Mouse (Mus musculus) gastrocnemius, postnatal 25 days (tissue): ENCODE data around the gene Skil. TPM values are rescaled to one million over a fixed set of nuclear protein-coding genes. Genes with fewer than 3 reads are reported as not detected.

Experiments
- DNase-seq: peaks from one replicate; pipeline ENCODE4 v3.0.0; 2022
- long read RNA-seq, 2 experiments: library from polyadenylated mRNA; stranded (forward); transcript quantifications; one replicate each; pipeline ENCODE4 v2.0.0; 2021
- total RNA-seq, 2 experiments: library from RNA; stranded (reverse); gene quantifications; 1 replicate in 1 of 2; 2 replicates in 1 of 2; pipeline ENCODE4 v1.2.3; 2021

The Skil gene
- total RNA-seq = 10 to 100 TPM; 11.4 to 11.8 TPM
- long read RNA-seq, experiment 1, full-length matches to known transcripts = 1 of 1 reads
- long read RNA-seq, experiment 1, partial matches to known transcripts = 0 of 1 reads
- long read RNA-seq, experiment 1, other reads (novel, unspliced or antisense) = 0 of 1 reads
- long read RNA-seq, experiment 2, full-length matches to known transcripts = 1 of 2 reads
- long read RNA-seq, experiment 2, partial matches to known transcripts = 0 of 2 reads
- long read RNA-seq, experiment 2, other reads (novel, unspliced or antisense) = 1 of 2 reads

DNA sequence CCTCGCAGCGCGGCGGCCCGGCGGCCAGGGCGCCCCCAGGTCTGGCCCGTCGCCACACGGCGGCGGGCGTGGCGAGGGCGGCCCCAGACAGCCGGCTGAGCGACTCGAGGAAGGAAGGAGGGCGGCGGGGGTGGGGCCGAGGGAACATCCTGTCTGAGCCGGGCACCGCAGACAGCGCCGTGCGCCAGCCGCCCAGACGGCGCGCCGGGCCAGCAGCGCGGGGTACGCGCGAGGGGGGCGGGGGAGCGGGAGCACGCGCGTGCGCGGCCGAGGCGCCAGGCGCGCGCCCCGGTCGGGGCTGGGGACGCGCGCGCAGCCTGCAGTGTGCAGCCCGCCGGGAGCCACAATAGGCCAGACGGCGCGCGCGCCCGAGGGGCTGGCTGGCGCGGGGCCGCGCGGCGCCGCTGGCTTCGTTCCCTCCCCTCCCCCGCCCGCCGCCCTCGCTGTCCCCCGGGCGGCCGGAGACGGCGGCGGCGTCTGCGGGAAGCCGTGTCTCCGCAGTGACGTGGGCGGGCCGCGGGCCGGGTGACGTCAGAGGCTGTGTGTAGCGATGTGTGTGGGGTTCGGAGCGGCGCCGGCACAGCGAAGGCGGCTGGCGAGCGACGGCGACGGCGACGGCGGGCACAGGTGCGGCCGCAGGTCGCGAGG is at the start of gene Skil:
TSS of gene Skil (plus strand) at position 528 of the 648 bp plus-strand sequence.
- DNase-seq = peak; percentile 96

DNA sequence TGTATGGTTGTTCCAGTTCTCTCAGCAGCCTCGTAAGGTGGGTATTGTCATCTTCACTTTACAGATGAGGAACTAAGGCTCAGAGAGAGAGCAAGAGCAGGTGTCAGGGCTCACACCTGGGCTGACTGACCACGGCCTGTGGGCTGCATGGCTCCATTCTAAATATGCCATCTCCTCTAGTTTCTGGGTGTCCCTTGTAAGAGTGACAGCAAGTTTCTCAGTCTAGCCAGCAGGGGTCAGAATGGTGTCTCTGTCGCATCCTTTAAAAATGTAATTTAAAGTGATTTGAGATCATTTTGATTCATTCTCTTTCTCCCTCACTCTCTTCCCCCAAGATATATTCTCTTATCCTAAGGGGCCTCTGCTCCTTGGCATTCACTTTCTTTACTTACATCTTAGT is 47.6 kb upstream of the Skil start:
- DNase-seq = no peak

DNA sequence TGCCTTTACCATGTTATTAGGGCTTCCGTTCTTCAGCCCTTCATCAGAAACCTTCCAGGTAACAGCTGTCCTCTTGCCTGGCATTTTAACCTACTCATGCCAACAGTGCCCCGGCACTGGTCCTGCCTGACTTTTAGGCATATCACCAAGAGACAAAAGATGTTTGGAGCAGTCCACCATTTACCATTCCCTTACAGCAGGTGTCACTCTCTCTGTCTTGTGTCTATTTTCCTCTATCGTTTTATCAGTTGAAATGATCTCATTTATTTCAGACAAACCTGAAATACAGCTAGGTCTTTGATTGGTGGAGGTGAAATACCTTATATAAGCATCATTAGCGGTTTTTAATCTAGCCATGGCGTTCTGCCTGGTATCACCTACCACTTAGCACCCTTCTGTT is 45.8 kb upstream of the Skil start:
- DNase-seq = no peak

DNA sequence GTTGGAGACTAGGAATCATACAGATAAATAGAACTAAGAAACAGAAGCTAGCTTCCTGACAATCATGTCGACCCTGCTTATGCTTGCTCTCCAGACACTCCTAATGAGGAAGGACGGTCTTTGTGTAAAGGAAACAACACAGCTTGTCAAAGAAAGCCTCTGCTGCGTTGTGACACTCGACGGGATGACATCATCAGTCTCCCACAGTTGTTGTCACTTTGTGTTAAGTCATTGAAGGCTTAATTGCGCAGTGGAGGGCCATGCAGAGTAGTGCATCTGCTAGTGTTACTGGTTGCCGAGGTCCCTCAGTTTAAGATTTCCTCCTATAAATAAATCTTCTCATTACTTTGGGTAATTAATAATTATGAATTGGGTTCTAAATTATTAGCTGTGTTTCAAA is 44.5 kb upstream of the Skil start:
- no peak for DNase-seq

DNA sequence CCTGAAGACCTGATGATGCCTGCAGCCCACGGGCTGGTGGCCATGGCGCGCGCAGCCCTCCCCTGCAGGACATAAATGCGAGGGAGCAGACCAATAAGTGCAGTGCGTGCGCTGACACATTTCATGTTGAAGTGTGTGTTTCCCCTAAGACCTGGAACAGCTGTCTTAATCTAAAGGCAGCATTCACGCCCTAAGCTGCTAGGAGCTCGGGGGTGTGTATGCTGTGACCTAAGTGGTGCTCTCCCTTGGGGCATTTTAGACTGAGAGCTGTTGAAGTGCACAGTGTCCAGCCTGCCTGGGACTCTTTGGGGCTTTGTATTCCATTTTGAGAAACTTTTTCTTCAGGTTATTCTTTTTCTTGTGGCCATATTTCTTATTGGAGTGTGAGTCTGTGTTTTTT is 43.1 kb upstream of the Skil start:
- no peak for DNase-seq

DNA sequence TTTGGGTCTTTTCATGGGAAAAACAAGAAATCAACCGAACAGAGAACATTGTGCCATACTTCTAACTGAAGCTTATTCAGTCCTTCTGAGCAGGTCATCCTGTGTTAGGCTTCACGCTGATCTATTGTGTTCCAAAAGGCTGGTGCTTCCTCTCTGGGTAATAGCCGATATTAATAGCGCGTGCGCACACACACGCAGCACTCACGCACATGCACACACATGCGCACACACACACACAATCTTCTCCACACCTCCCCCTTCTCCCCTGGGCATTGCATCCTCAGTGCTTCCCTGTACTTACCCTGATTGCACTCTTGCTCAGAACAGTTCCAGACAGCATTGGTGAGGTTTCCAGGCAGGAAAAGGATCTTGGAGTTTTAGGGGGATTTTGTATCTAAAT is 41.7 kb upstream of the Skil start:
- DNase-seq = no peak

DNA sequence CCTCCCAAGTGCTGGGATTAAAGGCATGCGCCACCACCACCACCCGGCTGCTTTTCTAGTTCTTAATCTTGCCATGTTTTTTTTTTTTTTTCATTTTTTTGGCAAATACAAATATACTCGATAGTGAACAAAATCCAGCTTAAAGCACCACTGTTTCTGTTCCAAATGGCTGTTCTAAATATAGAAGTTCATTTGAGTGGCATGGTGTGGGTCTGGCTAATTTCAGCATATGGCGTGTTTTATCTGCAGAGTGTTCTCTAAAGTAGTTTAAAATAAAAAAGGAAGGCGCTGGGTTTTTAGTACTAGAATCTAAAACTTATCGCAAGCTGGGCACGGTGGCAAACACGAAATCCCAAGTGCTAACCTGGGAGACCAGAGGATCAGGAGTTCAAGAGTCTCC is 40.0 kb upstream of the Skil start:
- no peak for DNase-seq

DNA sequence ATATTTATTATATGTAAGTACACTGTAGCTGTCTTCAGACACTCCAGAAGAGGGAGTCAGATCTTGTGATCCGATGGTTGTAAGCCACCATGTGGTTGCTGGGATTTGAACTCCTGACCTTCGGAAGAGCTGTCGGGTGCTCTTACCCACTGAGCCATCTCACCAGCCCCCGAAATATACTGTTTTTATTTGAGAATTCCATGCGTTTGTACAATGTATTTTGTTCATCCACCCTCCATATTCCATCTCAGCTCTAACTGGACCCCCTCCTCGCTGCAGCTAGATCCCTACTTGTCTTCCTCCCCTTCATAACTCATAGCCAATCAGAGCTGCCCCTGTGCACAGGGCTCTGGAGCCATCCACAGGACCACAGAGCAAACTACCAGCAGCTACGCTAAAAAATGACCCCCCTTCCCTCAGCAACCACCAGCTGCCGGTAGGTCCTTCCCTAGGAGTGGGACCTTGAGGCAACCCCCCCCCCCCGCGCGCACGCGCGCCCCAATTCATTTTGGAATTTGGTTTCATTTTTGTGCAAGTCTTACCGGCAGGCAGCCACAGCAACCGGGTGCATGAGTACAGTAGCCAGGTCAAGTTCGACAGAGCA is 38.7 kb upstream of the Skil start:
- peak; percentile 33 for DNase-seq

DNA sequence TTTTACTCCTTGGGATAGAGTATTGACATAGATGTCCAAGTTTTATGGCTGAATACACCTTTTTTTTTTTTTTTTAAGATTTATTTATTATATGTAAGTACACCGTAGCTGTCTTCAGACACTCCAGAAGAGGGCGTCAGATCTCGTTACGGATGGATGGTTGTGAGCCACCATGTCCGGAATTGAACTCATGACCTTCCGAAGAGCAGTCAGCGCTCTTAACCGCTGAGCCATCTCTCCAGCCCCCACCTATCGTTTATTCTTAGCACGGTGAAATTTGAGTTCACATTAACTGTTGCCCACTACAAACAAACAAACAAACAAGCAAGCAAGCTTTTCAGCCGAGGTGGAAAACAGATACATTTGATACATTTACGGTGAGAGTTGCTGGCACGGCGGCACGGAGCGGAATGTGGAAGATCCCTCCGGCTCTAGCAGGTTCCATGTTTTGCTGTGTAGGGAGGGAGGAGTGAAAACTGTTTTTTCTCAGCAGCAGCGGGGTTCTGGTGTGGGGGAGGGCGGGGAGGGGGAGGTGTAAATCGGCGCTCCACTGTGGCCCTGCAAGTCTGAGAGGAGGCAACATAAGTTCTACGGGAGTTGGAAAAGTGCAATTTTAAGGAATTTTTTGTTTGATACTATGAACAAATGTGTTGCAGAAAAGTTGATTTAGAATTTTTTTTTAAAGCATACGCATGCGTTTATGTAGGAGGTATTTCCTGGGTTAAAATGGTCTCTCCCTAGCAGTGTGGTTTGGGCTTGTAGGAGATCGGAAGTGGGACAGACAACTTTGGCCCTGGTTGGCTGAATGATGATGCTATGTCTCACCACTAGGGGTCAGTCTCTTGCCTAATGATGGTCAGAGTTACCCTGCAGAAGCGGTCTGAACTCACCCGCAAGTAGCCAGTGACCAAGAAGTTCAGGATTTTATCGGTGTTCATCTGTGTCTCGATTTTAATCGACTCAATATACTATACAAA is 37.9 kb upstream of the Skil start:
- DNase-seq = peak; percentile 78

DNA sequence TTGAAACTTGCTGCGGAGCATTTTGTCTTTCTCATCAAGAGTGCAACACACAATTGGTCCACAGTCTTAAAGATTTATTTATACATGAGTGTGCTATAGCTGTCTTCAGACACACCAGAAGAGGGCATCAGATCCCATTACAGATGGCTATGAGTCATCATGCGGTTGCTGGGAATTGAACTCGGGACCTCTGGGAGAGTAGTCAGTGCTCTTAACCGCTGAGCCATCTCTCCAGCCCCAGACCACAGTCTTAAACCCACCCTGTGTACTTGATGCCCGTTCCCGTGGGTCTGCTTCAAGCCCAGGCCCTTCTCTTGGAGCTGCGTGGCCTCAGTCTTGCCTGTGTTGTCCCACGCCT is 34.1 kb upstream of the Skil start:
- DNase-seq = no peak

DNA sequence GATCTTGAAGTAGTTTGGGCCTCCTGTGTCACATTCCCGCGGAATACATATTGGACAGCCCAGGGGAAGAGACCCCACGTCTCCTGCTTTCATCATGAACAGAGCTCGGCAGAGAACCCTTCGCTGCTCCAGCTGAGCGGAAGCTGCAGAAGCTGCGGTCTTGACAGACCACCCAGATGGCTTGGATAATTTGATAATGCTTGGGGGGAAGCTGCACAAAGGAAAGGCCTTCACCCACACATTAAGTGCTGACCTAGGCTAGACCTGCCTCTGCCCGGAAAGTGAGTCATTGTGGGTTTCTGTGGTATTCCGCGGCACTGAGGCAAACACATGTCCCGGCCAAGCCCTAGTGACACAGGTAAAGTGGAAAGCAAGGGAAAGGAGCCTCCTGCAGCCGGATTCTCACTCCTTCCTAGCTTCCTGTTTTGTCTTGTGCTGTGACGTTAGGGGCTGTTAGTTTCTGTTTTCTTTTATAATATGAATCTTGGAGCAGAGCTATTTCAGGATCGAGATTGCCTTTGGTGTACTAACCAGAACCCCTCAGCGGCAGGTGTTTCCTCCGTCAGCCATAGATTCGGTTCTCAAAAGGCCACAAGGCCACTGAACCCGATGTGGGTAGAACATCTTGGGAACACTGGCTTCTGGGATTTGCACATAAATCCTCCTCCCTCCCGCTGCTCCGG is 33.6 kb upstream of the Skil start:
- no peak for DNase-seq

DNA sequence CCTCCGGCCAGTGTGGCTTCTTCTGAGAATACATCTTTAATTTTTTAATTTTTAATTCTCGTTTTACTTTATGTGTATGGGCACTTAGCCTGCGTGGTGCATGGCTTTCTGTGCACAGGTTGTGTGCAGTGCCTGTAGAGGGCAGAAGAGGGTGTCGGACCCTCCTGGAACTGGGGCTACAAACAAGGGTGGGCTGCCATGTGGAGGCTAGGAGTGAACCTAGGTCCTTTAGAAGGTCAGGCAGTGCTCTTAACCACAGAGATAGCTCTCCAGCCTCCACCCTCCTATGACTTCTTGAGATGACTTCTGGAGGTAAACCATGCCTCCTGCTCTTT is 33.1 kb upstream of the Skil start:
- DNase-seq = no peak

DNA sequence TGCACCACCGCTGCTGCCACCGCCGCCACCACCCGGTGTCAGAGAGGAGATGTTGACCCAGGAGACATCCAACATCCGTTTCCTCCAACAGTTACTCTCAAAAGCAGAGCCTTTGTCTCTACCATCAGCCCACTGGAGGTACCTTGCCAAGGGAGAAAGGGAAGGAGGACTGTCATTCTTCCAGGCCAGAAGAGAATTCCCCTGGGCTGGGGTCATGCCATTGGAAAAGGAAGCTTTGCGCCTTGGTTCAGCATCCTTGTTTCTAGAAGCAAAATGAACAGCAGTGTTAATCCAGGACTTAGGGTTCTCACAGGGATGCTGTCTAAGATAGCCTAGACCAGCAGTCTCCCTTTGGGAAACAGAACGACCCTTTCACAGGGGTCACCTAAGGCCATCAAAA is 32.5 kb upstream of the Skil start:
- DNase-seq = no peak

DNA sequence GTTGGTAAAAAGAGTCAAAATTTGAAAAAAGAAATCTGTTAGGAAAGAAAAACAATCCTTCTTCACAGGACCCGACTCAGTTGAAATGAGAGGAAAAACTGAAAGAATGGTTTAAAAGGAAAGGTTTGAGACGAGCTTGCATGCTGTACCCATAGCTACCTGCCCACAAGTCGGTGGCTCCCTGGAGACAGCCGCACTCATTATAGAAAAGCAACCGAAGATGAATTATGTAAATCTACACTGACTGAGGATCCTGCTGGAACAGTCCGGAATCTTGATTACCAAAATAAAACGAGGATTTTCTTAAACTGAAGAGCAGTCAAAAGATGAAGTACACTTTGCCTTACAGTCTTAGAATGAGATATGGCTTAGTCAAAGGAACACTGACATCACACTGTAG is 26.4 kb upstream of the Skil start:
- DNase-seq = no peak

DNA sequence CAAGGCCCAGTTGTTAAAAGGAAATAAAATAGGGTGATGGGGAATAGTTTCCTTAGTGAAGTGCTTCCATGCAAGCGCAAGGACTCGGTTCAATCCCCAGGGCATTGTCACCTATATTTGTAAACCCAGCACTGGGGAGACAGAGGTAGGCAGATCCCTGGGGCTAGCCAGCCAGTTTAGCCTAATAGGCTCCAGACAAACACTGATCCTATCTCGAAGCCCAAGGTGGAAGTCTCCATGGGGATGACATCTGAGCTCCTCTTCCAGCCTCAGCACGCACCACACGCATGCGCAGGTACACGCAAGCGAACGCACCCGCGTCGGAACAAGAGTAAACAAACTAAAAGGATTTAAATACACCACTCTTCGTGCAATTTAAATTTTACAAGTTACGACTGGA is 23.1 kb upstream of the Skil start:
- DNase-seq = no peak

DNA sequence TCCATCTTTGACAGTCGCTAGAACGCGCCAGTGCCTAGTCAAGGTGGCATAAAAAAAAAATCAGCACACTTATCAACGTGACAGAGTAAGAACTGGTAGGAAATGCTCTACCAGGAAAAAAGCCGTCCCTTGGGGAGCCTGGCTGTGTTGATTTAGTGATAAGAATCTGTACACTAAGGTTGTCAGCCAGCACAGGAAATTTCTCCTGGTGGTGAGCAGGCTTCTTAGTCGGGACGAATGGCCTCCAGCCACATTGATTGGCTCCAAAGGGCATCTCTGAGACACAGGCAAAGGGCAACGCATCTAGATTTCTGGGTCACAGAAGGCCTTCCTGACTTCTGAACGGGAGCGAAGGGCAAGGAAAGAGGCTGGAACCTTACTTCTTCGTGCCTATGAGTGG is 19.1 kb upstream of the Skil start:
- DNase-seq = no peak

DNA sequence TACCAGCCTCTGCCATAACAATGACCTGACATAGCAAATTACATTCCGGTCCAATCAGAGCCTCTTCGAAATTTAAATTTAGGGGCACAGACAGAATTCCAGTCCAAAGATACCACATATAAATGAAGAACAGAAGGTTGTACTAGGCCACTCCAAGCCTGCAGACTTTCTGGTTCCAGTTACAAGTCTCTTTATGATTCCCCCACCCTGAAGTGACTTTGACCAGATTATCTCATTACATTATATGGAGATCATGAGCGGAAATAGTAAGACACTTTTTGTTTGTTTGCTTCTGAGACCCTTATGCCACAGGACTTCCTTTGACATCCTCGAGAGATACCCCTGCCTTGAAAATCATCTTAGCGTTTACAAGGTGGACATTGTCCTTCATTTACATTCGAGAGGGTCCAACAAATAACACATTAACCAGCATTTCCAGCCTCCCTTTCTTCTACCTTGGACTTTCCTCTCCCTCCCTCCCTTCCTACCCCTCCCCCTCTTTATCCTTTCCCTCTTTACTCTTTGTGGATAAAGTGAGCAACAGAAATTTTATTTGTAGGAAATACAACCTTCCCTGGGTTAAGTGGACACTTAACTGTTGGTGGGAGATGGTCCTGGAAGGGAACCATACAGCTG is 17.7 kb upstream of the Skil start:
- no peak for DNase-seq

DNA sequence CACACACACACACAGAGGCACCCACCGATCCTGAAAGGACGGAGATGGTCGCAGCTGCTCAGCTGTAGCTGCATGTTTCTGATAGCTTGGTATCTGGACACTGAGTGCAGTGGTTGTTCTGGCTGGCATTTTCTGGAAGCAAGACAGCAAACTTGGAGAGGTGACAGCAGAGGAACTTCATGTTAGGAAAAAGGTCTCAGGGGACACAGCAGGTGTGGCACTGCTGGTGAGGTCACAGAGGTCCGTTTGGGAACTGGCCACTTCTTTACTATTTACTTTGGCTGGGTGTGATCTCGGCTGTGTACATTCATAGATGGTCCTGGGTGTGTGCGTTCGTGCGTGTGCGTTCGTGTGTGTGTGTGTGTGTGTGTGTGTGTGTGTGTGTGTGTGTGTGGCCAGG is 15.4 kb upstream of the Skil start:
- no peak for DNase-seq

DNA sequence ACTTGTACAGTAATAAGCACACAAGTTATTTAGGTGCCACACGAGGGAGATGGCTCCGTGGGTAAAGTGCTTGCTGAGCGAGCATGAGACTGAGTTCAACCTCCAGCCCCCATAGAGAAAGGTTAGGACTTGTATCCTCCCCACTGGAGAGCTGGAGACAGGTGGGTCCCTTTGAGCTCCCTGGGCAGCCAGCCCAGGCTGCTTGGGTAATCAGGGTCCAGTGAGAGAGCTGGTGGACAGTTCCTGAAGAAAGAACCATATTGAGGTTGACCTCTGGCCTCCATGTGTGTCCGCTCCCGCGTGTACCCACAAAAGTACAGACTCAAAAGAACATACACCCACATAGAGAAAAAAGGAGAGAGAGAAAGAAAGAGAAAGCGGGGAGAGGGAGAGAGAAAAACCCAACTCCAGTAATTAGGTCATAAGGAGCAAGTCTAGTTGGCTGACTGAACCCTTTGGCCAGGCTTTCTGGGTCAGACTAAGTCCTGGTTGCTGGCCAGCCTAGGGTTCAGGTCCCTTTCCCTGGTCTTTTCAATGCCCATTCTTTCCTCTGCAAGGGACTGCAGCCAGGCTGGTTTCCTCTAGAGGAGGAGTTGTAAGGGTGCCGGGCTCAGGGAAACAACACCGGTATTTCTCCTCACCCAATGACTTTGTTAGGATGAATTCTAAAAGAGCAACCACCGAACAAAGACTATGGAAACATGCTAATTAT is 13.9 kb upstream of the Skil start:
- DNase-seq = no peak

DNA sequence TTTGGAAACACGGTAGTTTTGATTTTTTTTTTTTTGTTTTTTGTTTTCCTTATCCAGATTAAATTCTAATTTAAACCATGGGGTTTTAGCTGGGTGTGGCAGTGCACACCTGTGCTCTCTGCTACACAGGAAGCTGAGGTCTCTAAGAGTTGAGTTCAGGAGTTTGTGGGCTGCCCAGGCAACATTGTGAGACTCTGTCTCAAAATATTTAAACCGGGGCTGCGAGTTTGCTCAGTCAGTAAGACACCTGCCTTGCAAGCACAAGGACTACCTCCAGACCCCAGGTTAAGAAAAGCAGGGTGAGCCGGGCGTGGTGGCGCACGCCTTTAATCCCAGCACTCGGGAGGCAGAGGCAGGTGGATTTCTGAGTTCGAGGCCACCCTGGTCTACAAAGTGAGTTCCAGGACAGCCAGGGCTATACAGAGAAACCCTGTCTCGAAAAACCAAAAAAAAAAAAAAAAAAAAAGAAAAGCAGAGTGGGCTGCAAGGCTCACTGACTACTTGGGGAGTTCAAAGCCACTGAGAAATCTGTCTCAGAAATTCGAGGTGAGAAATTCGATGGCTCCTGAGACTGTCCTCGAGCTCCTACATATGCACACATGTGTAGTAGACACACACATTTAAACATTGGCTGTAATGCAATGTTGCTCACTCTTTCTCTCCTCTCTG is 11.9 kb upstream of the Skil start:
- no peak for DNase-seq
